Mouse (Mus musculus): Measurements from ENCODE around the gene Tspan4.
"Not testable (repeated sequence)": the region's sequence is repeated elsewhere in the genome, so short reads cannot be mapped to it uniquely, and the experiment has no call there.

Tspan4 gene

GRCm38 (mm10) chr7:141439140-141439679 is 35.8 kb upstream of the Tspan4 start:
- no peak for DNase-seq (ENCODE audit: low read depth, low spot score)

DNA sequence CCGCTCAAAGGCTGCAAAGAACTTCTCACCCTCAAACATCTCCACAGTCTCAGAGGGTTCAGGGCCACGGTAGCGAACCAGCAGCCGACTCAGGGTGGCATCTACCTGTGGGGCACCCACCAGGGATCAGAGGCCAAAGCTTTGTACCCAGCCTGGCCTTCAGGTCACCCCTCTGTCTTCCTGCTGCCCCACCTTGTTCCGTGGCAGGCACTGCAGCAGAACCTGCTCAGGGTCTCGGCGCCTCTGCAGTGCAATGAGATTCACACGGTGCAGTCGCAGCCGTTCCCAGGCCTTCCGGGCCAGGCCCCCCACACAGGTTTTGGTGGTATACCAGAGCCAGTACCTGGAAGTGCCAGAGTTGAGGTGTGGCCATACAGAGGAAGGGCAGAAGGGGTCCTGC is 35.2 kb upstream of the Tspan4 start:
- no peak for DNase-seq (ENCODE audit: low read depth, low spot score)

DNA sequence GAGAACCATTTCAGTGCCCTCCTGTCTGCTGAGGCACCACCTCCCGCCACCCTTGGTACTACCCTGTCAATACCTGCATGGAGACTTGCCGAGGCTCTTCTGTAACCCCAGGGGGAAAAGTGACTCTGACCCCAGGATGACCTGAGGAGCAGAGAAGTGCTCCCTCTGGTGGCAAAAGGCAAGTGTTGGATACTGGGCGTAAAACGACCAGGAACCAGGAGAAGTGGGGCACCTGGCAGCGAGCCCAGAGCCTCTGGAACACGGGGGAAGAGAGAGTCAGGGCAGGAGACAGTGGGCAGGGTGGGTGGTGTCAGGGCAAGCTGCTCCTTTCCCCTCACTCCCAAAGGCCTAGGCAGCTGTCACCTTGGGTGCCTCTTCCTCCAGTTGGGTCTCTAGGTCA is 34.4 kb upstream of the Tspan4 start:
- peak; percentile 63 for DNase-seq (ENCODE audit: low read depth, low spot score)

DNA sequence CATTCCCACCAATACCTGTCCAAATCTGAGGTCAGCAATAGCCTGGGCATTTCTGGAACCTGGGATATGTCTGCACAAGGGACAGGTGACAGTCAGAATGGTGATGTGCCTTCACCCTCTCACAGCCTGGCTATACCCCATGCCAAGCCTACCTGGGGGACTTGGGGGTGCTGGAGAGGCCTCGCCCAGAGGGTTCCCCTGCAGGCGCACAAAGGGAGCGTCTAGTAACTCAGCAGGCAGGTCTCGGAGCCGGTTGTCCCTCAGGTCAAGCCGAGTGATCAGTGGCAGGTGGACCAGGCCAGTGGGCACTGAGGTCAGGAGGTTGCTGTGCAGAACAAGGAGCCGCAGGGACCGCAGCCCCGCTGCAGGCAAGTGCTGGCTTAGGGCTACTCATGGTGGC is 33.6 kb upstream of the Tspan4 start:
- no peak for DNase-seq (ENCODE audit: low read depth, low spot score)

DNA sequence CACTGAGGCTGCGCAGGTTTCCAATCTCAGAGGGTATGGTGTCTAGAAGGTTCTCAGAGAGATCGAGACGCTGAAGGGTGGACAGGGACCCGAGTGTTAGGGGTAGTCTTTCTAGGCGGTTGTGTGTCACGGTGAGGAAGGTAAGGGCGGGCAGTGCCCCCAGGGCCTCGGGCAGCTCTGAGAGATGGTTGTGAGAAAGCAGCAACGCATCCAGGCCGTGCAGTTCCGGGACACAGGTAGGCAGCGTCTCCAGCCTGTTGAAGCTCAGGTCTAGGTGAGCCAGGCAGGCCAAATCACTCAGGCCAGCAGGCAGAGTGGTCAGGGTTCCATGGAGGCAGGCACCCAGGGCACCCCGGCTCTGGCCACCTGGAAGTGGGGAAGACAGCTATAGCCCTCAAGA is 32.8 kb upstream of the Tspan4 start:
- no peak for DNase-seq (ENCODE audit: low read depth, low spot score)

GRCm38 (mm10) chr7:141443081-141443821 is 31.8 kb upstream of the Tspan4 start:
- peak; percentile 59 for DNase-seq (ENCODE audit: low read depth, low spot score)

DNA sequence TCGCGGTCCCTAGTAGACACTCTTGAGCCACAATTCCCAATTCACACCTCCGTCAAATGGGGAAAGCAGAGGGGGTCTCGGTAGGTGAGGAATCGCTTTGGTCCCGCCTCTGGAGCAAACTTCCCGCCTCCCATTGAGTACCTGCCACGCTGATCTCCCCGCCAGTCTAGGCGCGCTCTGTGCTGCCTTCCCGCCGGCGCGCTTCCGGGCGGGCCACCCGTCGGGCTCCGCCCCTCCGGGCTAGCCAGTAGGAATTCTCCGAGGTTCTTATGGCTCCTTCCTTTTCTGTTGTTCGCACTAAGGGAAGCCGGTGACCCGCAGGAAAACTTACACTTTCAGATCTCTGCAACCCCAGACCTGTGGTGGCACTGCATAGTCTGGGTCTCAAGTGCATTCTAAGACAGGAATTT is 31.2 kb upstream of the Tspan4 start, which contains the start of gene Pidd1:
Pidd1 (minus strand) TSS at position 198 of the 410 bp plus-strand sequence.
- DNase-seq (ENCODE audit: low read depth, low spot score), result peak; percentile 76

DNA sequence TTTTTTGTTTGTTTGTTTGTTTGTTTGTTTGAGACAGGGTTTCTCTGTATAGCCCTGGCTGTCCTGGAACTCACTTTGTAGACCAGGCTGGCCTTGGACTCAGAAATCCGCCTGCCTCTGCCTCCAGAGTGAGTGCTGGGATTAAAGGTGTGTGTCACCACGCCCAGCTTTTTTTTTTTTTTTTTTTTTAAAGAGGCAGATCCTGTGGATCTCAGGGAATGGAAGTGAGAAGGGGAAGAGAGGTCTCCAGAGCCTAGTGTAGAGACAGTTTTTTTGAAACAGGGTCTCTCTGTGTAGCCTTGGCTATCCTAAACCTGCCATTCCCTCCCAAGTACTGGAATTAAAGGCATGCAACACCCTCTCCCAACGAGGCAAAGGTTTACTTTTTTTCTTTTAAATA is 28.7 kb upstream of the Tspan4 start:
- not testable (repeated sequence) for DNase-seq (ENCODE audit: low read depth, low spot score)

- DNase-seq (ENCODE audit: low read depth, low spot score), result peak; percentile 90
Observed at GRCm38 (mm10) chr7:141447110-141447991, 27.7 kb upstream of the Tspan4 start, which contains the start of gene Rplp2. TSS of gene Rplp2 (plus strand) at chr7:141447370.

GRCm38 (mm10) chr7:141451928-141452327 is 23.1 kb upstream of the Tspan4 start:
- DNase-seq (ENCODE audit: low read depth, low spot score), result no peak

GRCm38 (mm10) chr7:141453636-141454035 is 21.4 kb upstream of the Tspan4 start:
- no peak for DNase-seq (ENCODE audit: low read depth, low spot score)

GRCm38 (mm10) chr7:141454967-141455551 is 20.0 kb upstream of the Tspan4 start, which contains the start of gene Pnpla2:
TSS of gene Pnpla2 (plus strand) at chr7:141455198.
- peak; percentile 92 for DNase-seq (ENCODE audit: low read depth, low spot score)

DNA sequence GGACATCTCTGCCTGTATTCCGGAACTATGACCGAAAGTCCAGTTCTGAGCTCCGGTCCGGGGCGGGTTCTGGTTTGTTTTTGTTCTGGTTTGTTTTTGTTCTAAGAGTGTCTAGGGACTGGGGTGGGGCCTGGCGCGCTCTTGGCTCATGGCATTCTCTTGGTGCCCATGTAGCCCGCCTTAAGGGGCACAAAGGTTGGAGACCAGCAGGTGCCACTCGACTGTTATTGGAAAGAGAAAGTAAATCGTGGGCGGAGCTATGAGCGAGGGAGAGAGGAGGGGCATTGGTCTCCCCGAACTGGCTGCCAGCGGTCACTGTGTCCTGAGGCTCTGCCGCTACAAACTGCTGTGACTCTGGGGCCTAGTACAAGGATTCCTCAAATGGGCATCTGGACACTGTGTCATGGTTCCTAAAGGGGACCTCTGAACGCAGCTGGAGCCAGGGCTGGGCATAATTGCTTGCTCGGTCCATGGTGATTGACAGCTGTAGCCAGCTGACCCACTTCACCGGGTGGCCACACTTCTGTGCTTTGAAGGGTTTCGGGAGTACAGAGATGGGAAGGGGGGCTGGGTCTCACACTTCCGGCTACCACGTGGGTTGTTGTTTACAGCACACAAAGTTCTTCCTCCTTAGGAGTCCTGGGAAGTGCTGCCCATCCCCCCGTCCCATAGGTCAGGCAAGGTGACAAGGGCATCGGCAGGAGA is 19.3 kb upstream of the Tspan4 start:
- DNase-seq (ENCODE audit: low read depth, low spot score), result peak; percentile 43

DNA sequence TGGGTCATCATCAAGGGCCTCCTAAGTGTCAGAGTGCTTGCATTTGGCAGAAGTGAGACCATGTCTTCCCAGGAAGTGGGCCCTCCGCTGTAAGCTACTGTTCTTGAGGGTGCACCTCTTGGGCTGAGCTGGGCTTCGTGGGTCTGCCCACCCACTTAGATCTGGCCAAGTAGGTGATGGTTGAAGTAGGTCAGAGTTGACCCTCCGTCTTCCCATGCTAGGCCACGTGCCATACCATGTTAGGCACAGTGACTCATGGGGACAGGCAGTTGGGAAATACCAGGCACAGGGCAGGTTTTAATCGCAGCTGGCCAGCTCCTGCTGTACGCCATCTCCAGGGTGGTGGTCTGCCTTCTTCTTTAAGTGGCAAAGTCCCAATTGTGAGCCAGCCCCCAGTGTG is 18.3 kb upstream of the Tspan4 start:
- DNase-seq (ENCODE audit: low read depth, low spot score), result no peak

DNA sequence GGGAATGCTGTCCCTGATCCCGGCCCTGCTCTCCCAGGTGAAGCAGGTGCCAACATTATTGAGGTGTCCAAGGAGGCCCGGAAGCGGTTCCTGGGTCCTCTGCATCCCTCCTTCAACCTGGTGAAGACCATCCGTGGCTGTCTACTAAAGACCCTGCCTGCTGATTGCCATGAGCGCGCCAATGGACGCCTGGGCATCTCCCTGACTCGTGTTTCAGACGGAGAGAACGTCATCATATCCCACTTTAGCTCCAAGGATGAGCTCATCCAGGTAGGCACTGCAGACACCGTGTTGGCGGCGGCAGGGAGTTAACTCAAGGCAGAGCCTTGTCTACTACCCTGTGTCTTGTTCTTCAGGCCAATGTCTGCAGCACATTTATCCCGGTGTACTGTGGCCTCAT is 17.8 kb upstream of the Tspan4 start:
- DNase-seq (ENCODE audit: low read depth, low spot score), result no peak

DNA sequence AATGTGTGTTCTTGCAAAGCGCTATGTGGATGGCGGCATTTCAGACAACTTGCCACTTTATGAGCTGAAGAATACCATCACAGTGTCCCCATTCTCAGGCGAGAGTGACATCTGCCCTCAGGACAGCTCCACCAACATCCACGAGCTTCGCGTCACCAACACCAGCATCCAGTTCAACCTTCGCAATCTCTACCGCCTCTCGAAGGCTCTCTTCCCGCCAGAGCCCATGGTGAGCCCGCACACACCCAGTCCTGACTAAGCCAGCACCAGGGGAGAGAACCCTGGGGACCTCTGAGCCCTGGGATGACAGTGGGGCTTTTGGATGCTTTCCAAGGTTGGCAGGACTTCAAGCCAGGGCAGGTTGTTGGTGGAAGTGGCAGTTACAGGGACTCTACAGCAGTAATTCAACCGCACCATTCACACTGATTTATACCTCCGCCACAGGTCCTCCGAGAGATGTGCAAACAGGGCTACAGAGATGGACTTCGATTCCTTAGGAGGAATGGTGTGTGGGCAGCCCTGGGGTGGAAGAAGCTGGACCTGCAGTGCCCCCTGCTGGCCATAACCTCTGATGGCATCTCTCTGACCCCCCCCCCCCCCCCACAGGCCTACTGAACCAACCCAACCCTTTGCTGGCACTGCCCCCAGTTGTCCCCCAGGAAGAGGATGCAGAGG is 16.9 kb upstream of the Tspan4 start:
- peak; percentile 45 for DNase-seq (ENCODE audit: low read depth, low spot score)

DNA sequence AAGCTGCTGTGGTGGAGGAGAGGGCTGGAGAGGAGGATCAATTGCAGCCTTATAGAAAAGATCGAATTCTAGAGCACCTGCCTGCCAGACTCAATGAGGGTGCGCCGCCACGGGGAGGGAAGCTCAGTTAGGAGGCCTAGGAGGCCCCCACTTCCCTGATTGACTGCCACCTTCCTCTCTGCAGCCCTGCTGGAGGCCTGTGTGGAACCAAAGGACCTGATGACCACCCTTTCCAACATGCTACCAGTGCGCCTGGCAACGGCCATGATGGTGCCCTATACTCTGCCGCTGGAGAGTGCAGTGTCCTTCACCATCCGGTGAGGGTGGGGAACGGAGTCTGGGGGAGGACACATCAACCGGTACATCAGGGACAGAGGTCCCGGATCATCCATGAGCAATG is 16.4 kb upstream of the Tspan4 start:
- no peak for DNase-seq (ENCODE audit: low read depth, low spot score)

- DNase-seq (ENCODE audit: low read depth, low spot score), result no peak
Observed at GRCm38 (mm10) chr7:141459301-141459711, 15.7 kb upstream of the Tspan4 start.

DNA sequence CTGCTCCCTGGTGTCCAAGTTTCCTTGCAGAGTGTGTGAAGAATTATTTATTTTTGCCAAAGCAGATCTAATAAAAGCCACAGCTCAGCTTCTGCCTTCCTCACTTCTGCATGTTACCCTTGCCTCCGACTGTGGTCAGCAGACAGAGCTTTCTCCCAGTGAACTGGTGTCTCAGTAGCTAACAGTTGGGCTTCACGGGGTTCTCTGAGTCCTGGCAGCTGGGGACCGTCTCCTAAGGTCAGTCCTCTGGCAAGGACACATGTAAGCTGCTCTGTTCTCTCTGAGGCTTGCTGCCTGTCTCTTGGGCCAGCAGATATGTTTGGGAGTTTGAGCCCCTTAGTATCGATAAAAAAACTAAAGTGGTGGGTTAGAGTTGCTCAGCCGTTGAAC is 15.0 kb upstream of the Tspan4 start:
- no peak for DNase-seq (ENCODE audit: low read depth, low spot score)

- DNase-seq (ENCODE audit: low read depth, low spot score), result no peak
Observed at GRCm38 (mm10) chr7:141460391-141461113, 14.5 kb upstream of the Tspan4 start, which contains the start of gene Cracr2b. TSS of gene Cracr2b (plus strand) at chr7:141461094.
